Mouse (Mus musculus) macrophage (primary cell): ENCODE measurements around the gene Tekt1. TPM values are rescaled to one million over a fixed set of nuclear protein-coding genes. Genes with fewer than 3 reads are reported as not detected.

Experiments
- H3K27ac ChIP-seq: fragments of 350-480 bp; formaldehyde crosslinking; 2 replicates; pipeline ENCODE4 v1.9.0; 2021
- H3K36me3 ChIP-seq: fragments of 350-480 bp; formaldehyde crosslinking; 2 replicates; pipeline ENCODE4 v1.9.0; 2021; ENCODE audit errors: inconsistent target
- H3K4me3 ChIP-seq: fragments of 350-480 bp; formaldehyde crosslinking; 2 replicates; pipeline ENCODE4 v1.9.0; 2021; ENCODE audit errors: inconsistent target
- H3K79me2 ChIP-seq: fragments of 350-480 bp; formaldehyde crosslinking; 2 replicates; pipeline ENCODE4 v1.9.0; 2021; ENCODE audit errors: inconsistent target
- WGBS: methylation state at CpG from one replicate; pipeline ENCODE4 v1.1.7; 2026; ENCODE audit warnings: inconsistent platforms; ENCODE audit not compliant: missing documents; 5-methylcytosine and 5-hydroxymethylcytosine counted together
- polyA plus RNA-seq: library from polyadenylated mRNA; stranded (reverse); fragments of 250-400 nt; gene quantifications from 3 replicates; pipeline ENCODE4 v1.2.4, GENCODE M21; 2018; ENCODE audit warnings: inconsistent platforms

Gene Tekt1
- polyA plus RNA-seq, 1 experiment from 2014 or later = not detected

DNA sequence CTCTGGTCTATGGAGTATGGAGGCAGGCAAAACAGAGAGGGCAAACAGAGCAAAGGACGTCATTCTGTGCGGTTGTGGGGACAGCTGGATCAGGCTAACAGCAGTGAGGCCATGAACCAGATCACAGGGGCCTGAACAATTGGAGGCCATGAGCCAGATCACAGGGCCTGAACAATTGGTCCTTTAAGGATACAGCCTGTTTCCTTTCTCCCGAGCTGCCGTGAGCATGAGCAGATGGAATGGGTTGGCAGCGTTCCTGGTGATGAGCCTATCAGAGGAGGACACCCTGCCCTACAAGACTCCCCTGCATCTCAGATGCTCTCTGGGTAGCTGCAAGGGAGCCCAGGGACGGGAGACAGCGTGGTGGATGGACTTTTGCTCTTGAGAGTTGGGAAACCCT is 60.0 kb downstream of the Tekt1 start:
- Histone ChIP-seq H3K27ac (peak overlapping the region; percentile 88), H3K36me3 (peaks cover 44% of the 10 kb centered on the region), H3K4me3 (peak overlapping the region; percentile 98), H3K79me2 (peaks cover 52% of the 10 kb centered on the region)
- 63% methylated on average over 7 of the region's 7 CpGs for WGBS

DNA sequence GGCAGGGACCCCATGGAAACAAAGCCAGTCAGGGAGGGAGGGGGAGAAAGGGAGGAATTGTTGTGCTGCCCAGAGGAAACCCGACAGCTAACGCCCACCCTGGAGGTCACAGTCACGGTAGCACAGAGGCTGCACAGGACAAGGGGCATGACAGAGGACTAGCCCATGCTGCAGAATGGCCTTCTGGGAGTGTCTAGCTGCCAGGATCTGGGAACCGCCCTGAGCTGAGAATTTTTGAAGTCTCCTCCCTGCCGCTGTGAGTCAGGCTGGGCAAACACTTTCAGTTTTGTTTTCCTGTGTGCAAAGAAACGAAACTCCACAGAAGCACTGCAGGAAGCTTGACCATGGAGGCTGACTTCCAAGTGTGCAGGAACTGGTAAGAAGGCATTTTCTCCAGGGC is 60.9 kb downstream of the Tekt1 start, which contains the start of gene Xaf1:
Xaf1 (plus strand) TSS at position 296 of the 400 bp plus-strand sequence.
- Histone ChIP-seq H3K79me2 (peaks cover 50% of the 10 kb centered on the region), H3K36me3 (peaks cover 35% of the 10 kb centered on the region), H3K4me3 (peak within 1 kb of the TSS; percentile 98), H3K27ac (peak within 1 kb of the TSS; percentile 88)
- WGBS = under 1% methylated on average over 6 of the region's 6 CpGs

Other genes with a start within 250 kb of the Tekt1 start
- gene Pitpnm3, start 226.7 kb downstream of the Tekt1 start, polyA plus RNA-seq = not detected in 3 replicates
- gene Gm43951, start 155.6 kb downstream of the Tekt1 start, polyA plus RNA-seq = 0.19 to 0.22 TPM (median 0.21 TPM) in 3 replicates
- 3.7 to 4.9 TPM (median 4.6 TPM) in 3 replicates for gene 4933427D14Rik, start 155.0 kb downstream of the Tekt1 start, polyA plus RNA-seq
- 172 to 312 TPM (median 227 TPM) in 3 replicates for gene Txndc17, start 154.9 kb downstream of the Tekt1 start, polyA plus RNA-seq
- 6.1 to 8.2 TPM (median 6.3 TPM) in 3 replicates for gene Med31, start 146.8 kb downstream of the Tekt1 start, polyA plus RNA-seq
- not detected in 3 replicates for gene Slc13a5, start 95.2 kb downstream of the Tekt1 start, polyA plus RNA-seq
- gene Xaf1, start 60.8 kb downstream of the Tekt1 start, polyA plus RNA-seq = 119 to 152 TPM (median 140 TPM) in 3 replicates
- gene Fbxo39, start 48.0 kb downstream of the Tekt1 start, polyA plus RNA-seq = not detected in 3 replicates
- not detected in 3 replicates for gene Smtnl2, start 49.3 kb upstream of the Tekt1 start, polyA plus RNA-seq
- gene Ggt6, start 73.1 kb upstream of the Tekt1 start, polyA plus RNA-seq = not detected in 3 replicates
- gene Mybbp1a, start 78.9 kb upstream of the Tekt1 start, polyA plus RNA-seq = 30.3 to 92.8 TPM (median 58.1 TPM) in 3 replicates
- 0.11 TPM in 1 of 3 replicates, not detected in the others for gene Spns2, start 127.5 kb upstream of the Tekt1 start, polyA plus RNA-seq
- not detected in 3 replicates for gene Spns3, start 188.1 kb upstream of the Tekt1 start, polyA plus RNA-seq
- gene Ube2g1, start 244.8 kb upstream of the Tekt1 start, polyA plus RNA-seq = 20.8 to 32.9 TPM (median 26.7 TPM) in 3 replicates